Mouse (Mus musculus) layer of hippocampus, adult 8-10 months (tissue): ENCODE measurements at regions not wholly inside any gene's neighbourhood (a gene's known extent, or its start where the extent isn't known, plus 50 kb on each side); places are given as distances from the start of the nearest gene placed in this dataset.

Experiments
- DNase-seq, 2 experiments: peaks; one replicate each; pipeline ENCODE4 v3.0.0; 2022; ENCODE audit warnings: low spot score in 2 of 2

- DNase-seq, result no peak
Observed at GRCm38 (mm10) chr7:93136061-93136460, 56.4 kb downstream of the Fam181b start.

GRCm38 (mm10) chr7:93147379-93147778 lies 67.7 kb downstream of the Fam181b start:
- no peak for DNase-seq

GRCm38 (mm10) chr7:93151321-93151720 lies 71.7 kb downstream of the Fam181b start:
- no peak for DNase-seq

DNA sequence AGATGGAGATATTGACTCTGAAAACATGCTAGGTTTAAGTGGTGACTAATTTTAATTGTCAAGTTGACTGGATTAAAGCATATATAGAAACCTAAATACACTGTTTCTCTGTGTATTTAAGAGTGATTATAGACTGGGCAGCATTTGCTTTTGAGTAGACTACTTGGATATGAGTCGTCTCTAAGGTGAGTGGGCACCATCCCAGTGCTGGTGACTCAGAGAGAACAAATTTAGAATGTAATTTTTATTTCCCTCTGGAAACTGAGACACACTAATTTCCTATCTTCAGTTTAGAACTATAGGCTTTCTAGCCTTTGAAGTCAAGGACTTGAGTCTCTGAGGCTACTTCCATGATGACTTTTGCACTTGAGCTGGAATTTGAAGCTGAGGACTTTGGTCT lies 117.4 kb downstream of the Fam181b start:
- peak in 1 of 2 experiments; percentile 3 for DNase-seq
